Mouse (Mus musculus) MEL (cell line): ENCODE results near the gene Mob2.

ENCODE experiments used
- CHD1 ChIP-seq: IDR thresholded peaks from 2 replicates; pipeline ENCODE4 v1.6.1; 2012; ENCODE audit warnings: low read depth, mild to moderate bottlenecking, inconsistent platforms, low read length, improper control_type of control experiment
- EP300 ChIP-seq, 2 experiments: IDR thresholded peaks; 2 replicates each; pipeline ENCODE4 v1.6.1; 2011; ENCODE audit warnings: improper control_type of control experiment in 2 of 2, low read length in 2 of 2, low read depth in 1 of 2, mild to moderate bottlenecking in 1 of 2
- USF1 ChIP-seq: IDR thresholded peaks from 2 replicates; pipeline ENCODE4 v1.6.1; 2014; ENCODE audit warnings: low read depth, mild to moderate bottlenecking, inconsistent platforms, low read length, improper control_type of control experiment, moderate library complexity

DNA sequence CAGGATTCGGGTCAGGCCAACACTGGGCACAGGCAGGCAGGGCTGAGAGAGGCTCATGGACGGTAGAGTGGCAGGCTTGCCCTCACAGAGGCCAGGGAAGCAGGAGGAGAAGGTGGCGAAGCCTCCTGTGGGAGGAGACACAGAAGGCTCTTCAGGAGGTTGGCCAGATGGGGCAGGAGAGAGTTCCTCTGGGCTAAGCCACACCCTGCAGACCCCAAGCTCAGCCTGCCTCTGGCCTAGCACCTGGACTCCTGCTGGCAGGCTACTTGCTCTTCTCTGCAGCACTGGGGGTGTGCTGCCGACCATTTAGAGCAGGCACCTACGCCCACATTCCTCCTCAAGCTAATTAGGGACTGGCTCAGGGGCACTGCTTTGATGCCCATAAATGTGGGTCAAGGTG lies 23.5 kb upstream of the Mob2 start:
- TF ChIP-seq CHD1 = no peak
- no peak for TF ChIP-seq EP300 (IDR thresholded peaks at IDR 0.05; ENCODE audit: low read depth in 1 of 2, low read length in 2 of 2)
- TF ChIP-seq USF1 = no peak
